Mouse (Mus musculus): ENCODE measurements around the gene Elobl.
"Not testable (repeated sequence)": the region's sequence is repeated elsewhere in the genome, so short reads cannot be mapped to it uniquely, and the experiment has no call there.

The Elobl gene

GRCm38 (mm10) chr11:88966881-88967361, at the start of gene Elobl:
Elobl (minus strand) TSS chr11:88966931.
- no peak for DNase-seq (ENCODE audit: low read depth, low spot score)

DNA sequence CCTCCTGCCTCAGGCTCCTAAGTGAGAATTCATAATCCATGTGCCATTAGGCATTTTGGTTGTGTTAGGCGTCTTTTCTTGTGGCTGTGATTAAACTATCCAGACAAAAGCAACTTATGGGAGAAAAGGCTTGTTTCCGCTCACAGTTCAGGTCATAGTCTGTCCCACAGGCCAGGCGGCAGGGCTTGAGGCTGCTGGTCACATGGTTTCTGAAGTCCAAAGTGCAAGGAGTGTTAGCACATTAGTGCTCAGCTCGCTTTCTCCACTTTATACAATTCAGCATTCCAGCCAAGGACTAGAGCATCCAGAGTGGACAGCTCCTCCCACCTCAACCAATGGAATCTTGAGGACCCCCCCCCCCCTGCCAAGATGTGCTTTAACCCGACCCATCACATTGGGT, 45.5 kb upstream of the Elobl start:
- no peak for DNase-seq (ENCODE audit: low read depth, low spot score)

DNA sequence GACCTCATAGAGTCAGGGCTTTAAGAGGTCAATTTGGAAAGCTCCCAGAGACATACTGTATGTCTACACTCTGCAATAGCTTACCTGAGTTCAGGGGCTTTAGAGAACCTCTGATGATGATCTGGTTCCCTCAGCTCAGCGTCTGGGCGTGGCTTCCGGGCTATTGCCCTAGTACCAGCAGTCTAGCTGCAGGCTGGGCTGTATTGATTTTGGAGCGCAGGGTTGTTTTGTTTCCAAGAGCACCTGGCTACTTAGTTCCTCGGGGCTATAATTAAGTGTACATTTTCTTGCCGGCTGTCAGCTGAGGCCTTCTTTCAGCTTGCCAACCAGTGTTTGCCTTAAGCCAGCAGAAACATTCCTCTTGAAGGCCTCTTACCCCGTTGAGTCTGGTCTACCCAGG, 42.8 kb upstream of the Elobl start:
- DNase-seq (ENCODE audit: low read depth, low spot score), result no peak

GRCm38 (mm10) chr11:89009066-89009465, 42.3 kb upstream of the Elobl start:
- no peak for DNase-seq (ENCODE audit: low read depth, low spot score)

GRCm38 (mm10) chr11:89007582-89007981, 40.9 kb upstream of the Elobl start:
- no peak for DNase-seq (ENCODE audit: low read depth, low spot score)

GRCm38 (mm10) chr11:89006404-89006803, 39.7 kb upstream of the Elobl start:
- DNase-seq (ENCODE audit: low read depth, low spot score), result no peak

DNA sequence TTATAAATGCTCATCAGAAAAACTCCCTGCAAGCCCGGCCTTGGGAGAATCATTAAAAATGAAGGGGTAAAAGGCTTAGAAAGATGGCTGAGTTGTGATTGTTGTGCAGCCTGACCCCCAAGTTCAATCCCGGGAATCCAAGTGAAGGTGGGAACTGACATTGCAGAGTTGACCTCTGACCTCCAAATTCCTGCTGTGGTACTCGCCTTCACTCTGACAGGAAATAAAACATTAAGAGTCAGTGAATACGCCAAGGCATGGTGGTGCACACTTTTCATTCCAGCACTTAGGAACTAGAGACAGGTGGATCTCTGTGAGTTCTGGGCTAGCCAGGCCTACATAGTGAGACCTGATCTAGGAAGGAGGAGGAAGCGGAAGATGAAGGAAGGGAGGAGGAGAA, 38.7 kb upstream of the Elobl start:
- DNase-seq (ENCODE audit: low read depth, low spot score), result peak; percentile 59

GRCm38 (mm10) chr11:89003726-89004125, 37.0 kb upstream of the Elobl start:
- no peak for DNase-seq (ENCODE audit: low read depth, low spot score)

- peak; percentile 60 for DNase-seq (ENCODE audit: low read depth, low spot score)
Measured at GRCm38 (mm10) chr11:89003078-89003477, 36.3 kb upstream of the Elobl start.

DNA sequence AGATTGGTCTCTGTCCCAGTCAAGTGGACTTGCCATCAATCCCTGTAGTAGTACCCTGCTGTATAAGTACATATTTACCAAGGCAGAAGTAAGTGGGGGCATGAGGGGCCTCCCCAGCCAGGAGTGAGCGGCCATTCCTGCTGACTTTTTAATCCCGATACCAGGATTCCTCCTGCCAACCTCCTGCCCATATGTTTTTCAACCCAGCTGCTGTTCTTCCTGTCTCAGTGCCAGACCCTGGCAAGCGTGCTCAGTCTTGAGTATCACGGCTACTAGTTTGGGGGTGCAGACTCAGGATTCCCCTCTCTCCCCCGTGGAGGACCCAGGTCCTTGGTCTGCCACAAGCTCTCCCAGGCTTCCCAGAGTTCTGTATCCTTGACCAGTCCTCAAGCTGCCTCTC, 35.9 kb upstream of the Elobl start:
- DNase-seq (ENCODE audit: low read depth, low spot score), result no peak

DNA sequence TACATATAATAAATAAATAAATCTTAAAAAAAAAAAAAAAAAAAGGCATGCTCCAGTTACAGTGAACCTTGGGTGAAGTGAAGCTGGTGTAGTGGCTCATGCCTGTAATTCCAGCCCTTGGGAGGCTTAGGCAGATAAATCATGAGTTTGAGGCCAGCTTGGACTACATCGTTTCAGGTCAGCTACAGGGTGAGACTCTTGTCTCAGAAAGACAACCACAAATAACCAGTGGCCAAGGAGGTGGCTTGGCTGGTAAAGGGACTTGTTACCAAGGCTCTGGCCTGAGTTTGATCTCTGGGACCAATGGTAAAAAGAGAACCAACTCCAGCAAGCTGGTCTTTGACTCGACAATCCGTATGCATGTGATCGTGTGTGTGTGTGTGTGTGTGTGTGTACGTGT, 35.3 kb upstream of the Elobl start:
- no peak for DNase-seq (ENCODE audit: low read depth, low spot score)

- DNase-seq (ENCODE audit: low read depth, low spot score), result peak; percentile 56
Measured at GRCm38 (mm10) chr11:89001569-89001968, 34.8 kb upstream of the Elobl start.

DNA sequence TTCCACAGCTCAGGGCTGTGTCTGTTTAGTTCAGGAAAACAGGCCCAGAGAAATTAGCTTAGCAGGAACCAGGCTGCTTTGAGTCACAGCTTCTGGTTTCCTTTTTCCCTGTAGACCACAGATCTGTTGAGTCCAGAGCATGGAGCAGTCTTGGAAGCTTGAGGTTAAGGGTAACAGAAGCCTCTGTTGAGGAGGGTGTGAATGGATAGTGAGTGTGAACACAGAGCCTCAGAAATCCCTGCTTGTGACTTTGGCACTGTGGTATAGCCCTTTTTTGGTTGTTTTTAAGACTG, 33.7 kb upstream of the Elobl start:
- no peak for DNase-seq (ENCODE audit: low read depth, low spot score)

- DNase-seq (ENCODE audit: low read depth, low spot score), result no peak
Measured at GRCm38 (mm10) chr11:88999723-89000526, 33.2 kb upstream of the Elobl start.

DNA sequence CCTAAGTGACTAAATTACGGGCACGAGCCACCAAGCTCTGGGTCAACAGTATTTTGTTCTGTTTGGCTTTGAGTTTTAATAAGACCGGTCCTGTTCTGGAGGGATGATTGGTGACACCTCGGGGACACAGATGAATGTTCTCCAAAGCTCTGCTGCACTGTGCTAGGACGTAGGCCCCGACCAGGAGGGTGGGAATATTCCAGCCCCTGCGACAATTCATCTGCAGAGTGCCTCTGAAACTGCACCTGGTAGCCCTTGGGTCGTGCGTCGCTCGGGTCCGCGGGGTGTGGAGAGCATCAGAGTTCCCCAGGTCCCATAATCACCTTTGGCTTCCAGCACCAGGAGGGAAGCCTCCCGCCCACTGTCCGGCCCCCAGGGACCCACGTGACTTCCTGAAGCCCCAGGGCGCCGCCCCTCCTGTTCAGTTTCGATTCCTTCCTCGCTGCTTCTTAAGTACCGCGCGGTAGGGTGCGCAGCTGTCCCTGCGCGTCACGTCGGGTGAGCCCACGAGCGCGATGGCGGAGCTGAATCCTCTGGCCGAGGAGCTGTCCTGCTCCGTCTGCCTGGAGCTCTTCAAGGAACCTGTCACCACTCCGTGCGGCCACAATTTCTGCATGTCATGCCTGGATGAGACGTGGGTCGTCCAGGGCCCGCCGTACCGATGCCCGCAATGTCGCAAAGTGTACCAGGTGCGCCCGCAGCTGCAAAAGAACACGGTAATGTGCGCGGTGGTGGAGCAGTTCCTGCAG, 32.4 kb upstream of the Elobl start, which contains the start of gene Trim25:
Gene Trim25 (plus strand): TSS at position 403 of the 749 bp plus-strand sequence.
- peak; percentile 97 for DNase-seq (ENCODE audit: low read depth, low spot score)

DNA sequence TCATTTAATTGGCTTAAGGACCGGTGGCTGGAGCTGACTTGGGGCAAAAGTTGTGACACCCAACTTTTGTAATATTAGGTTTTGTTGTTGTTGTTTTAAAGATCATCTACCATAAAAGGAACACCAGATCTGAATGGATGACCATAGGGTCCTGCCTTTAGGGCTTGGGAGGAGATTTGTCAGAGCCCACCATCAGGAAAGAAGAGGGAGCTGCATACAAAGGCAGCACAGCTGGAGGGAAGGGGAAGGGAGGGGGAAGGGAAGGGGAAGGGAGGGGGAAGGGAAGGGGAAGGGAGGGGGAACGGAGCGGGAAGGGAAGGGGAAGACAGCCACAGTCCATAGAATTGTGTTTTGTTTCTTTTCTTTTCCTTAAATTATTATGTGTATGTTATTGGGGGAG, 31.7 kb upstream of the Elobl start:
- peak; percentile 56 for DNase-seq (ENCODE audit: low read depth, low spot score)

DNA sequence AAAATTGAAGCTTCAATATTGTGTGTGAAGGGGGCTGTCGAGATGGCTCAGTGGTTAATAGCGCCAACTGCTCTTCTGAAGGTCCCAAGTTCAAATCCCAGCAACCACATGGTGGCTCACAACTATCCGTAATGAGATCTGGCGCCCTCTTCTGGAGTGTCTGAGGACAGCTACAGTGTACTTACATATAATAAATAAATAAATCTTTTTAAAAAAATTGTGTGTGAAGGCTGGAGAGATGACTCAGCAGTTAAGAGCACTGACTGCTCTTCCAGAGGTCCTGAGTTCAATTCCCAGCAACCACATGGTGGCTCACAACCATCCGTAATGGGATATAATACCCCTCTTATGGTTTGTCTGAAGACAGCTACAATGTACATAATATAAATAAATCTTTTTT, 30.6 kb upstream of the Elobl start:
- not testable (repeated sequence) for DNase-seq (ENCODE audit: low read depth, low spot score)

- peak; percentile 89 for DNase-seq (ENCODE audit: low read depth, low spot score)
Measured at GRCm38 (mm10) chr11:88996427-88996826, 29.7 kb upstream of the Elobl start.

DNA sequence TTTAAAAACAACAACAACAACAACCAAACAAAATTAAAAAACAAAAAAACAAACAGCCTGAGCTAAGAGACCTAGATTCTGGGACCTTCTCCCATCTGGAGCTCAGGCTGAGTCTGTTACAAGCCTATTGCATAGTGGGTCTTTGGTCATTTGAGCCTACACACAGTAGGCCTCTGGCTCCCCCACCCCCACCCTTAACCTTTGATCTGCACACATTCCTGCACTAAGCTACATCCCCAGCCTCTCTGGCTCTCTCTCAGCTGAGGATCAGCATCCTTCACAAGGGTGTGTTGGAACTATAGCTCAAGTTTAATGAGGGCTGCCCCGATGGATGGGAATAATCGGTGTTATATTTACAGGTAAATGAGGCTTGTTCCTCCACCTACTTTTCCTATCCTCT, 28.9 kb upstream of the Elobl start:
- DNase-seq (ENCODE audit: low read depth, low spot score), result peak; percentile 86

- DNase-seq (ENCODE audit: low read depth, low spot score), result no peak
Measured at GRCm38 (mm10) chr11:88994492-88994891, 27.8 kb upstream of the Elobl start.

GRCm38 (mm10) chr11:88993625-88994024, 26.9 kb upstream of the Elobl start:
- DNase-seq (ENCODE audit: low read depth, low spot score), result peak; percentile 99

DNA sequence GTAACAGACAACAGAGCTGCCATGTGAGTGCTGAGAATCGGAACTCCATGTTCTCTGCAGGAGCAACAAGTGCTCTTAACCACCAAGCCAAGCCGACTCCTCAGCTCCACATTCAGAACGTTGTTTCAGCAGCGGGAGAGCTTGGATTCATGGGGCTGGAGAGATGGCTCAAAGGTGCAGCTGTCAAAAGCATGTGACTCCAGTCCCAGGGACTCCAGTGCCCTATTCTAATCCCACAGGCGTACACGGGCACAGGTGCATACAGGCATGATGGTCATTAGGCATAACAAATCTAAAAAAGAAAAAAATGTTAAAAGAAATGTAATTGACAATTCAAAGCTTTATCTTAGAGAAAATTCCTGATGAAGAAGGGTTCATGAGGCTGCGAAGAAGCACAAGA, 26.5 kb upstream of the Elobl start:
- no peak for DNase-seq (ENCODE audit: low read depth, low spot score)

GRCm38 (mm10) chr11:88989530-88989929, 22.8 kb upstream of the Elobl start:
- peak; percentile 85 for DNase-seq (ENCODE audit: low read depth, low spot score)

Measured in ES-CJ7 (cell line).